Mouse (Mus musculus): ENCODE data around the gene Nexn. TPM values are rescaled to one million over a fixed set of nuclear protein-coding genes. Genes with fewer than 3 reads are reported as not detected.

Gene Nexn
- polyA plus RNA-seq, 1 experiment from 2014 or later = 1.7 TPM

- no peak overlapping the region for H3K27ac ChIP-seq
- 95% methylated on average over 14 of the region's 17 CpGs for WGBS (ENCODE audit: missing documents)
- H3K79me2 ChIP-seq (ENCODE audit: inconsistent target) = no peaks in the 10 kb centered on the region
- H3K4me3 ChIP-seq (ENCODE audit: inconsistent target) = no peak overlapping the region
- no peaks in the 10 kb centered on the region for H3K36me3 ChIP-seq (ENCODE audit: inconsistent target)
Observed at GRCm38 (mm10) chr3:152290175-152290798, 24.1 kb upstream of the Nexn start.

DNA sequence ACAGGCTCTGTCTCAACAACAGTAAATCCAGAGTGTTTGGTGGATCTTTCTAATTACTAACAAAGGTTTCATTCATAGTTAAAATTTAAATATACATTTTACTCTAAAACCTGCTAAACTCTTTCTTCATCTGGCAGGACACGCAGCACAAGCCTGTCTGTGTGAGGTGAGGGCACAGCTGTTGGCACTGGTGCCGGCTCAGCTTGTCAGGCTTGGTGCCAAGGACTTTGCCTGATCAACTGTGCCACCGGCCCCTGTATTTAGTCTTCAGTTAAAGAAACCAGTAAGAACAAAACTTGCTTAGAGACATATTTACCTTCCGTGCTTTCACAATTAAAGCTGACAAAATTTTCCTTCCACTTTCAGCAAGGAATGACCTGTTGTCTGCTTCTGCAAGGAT, 22.6 kb upstream of the Nexn start:
- WGBS (ENCODE audit: missing documents) = 97% methylated on average over 4 of the region's 4 CpGs
- no peaks in the 10 kb centered on the region for H3K79me2 ChIP-seq (ENCODE audit: inconsistent target)
- no peak overlapping the region for H3K4me3 ChIP-seq (ENCODE audit: inconsistent target)
- no peak overlapping the region for H3K27ac ChIP-seq
- H3K36me3 ChIP-seq (ENCODE audit: inconsistent target) = no peaks in the 10 kb centered on the region

DNA sequence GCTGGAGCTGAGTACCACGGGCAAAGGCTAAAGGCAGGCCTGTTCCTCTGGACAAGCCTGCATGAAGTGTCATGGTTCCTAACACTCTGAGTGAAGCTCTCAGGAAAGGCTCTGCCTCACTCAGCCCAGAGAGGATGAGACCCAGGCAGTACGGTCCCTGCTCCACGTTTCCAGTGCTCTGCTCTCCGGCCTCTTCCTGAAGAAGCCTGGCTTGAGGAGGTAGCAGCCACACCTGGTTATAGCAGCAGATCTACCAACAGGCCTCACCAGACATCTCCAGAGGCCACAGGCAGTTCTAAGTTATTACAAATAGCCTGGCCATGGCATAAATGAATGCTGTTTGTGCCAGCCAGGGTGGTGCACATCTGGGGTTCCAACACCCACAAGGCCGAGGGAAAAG, 22.1 kb upstream of the Nexn start:
- 87% methylated on average over 5 of the region's 5 CpGs for WGBS (ENCODE audit: missing documents)
- H3K36me3 ChIP-seq (ENCODE audit: inconsistent target) = no peaks in the 10 kb centered on the region
- no peaks in the 10 kb centered on the region for H3K79me2 ChIP-seq (ENCODE audit: inconsistent target)
- H3K27ac ChIP-seq = no peak overlapping the region
- H3K4me3 ChIP-seq (ENCODE audit: inconsistent target) = no peak overlapping the region

DNA sequence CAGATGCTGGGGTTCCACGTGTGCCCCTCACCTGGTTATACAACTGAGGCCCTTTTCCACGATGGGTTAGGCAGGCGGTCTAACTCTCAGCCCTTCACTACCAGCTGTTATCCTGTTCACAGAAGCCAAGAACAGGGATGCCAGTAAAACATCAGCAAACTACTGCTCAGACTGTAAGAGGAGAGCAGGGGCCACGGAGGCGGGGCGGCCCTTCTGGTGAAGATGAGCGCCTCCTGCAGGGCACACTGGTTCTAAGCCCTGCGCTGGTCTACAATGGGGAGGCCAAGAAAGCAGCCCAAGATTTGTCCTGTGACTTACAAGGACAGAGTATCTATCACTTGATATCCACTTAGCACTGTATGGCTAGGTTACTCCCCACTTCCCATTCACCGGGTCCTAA, 21.7 kb upstream of the Nexn start:
- 93% methylated on average over 9 of the region's 9 CpGs for WGBS (ENCODE audit: missing documents)
- Histone ChIP-seq H3K36me3 (ENCODE audit: inconsistent target) (no peaks in the 10 kb centered on the region), H3K79me2 (ENCODE audit: inconsistent target) (no peaks in the 10 kb centered on the region), H3K27ac (no peak overlapping the region), H3K4me3 (ENCODE audit: inconsistent target) (no peak overlapping the region)

- Histone ChIP-seq H3K36me3 (ENCODE audit: inconsistent target) (no peaks in the 10 kb centered on the region), H3K27ac (no peak overlapping the region), H3K4me3 (ENCODE audit: inconsistent target) (no peak overlapping the region), H3K79me2 (ENCODE audit: inconsistent target) (no peaks in the 10 kb centered on the region)
- WGBS (ENCODE audit: missing documents) = 95% methylated on average over 5 of the region's 5 CpGs
Observed at GRCm38 (mm10) chr3:152284759-152285158, 18.6 kb upstream of the Nexn start.

GRCm38 (mm10) chr3:152284306-152284705, 18.2 kb upstream of the Nexn start:
- 100% methylated on average over 1 of the region's 1 CpGs for WGBS (ENCODE audit: missing documents)
- Histone ChIP-seq H3K79me2 (ENCODE audit: inconsistent target) (no peaks in the 10 kb centered on the region), H3K4me3 (ENCODE audit: inconsistent target) (no peak overlapping the region), H3K27ac (no peak overlapping the region), H3K36me3 (ENCODE audit: inconsistent target) (no peaks in the 10 kb centered on the region)

DNA sequence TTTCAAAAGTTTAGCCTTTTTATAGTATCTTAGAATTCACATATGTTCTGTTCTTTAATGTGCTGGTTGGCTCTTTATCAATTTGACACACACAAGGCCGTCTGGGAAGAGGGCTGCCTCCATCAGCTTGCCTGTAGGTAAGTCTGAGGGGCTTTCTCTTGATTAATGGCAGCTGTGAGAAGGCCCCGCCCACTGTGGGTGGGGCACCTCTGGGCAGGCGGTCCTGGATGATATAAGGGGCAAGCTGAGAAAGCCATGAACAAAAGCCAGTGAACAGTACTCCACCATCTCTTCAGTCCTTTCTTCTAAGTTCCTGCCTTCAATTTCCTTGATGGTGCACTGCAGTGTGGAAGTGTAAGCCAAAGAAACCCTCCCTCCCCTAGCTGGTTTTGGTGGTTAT, 16.0 kb upstream of the Nexn start:
- Histone ChIP-seq H3K36me3 (ENCODE audit: inconsistent target) (no peaks in the 10 kb centered on the region), H3K4me3 (ENCODE audit: inconsistent target) (no peak overlapping the region), H3K27ac (no peak overlapping the region), H3K79me2 (ENCODE audit: inconsistent target) (no peaks in the 10 kb centered on the region)
- 84% methylated on average over 3 of the region's 3 CpGs for WGBS (ENCODE audit: missing documents)

- H3K4me3 ChIP-seq (ENCODE audit: inconsistent target) = no peak overlapping the region
- no peaks in the 10 kb centered on the region for H3K79me2 ChIP-seq (ENCODE audit: inconsistent target)
- no peaks in the 10 kb centered on the region for H3K36me3 ChIP-seq (ENCODE audit: inconsistent target)
- 90% methylated on average over 2 of the region's 2 CpGs for WGBS (ENCODE audit: missing documents)
- H3K27ac ChIP-seq = no peak overlapping the region
Observed at GRCm38 (mm10) chr3:152278431-152278830, 12.3 kb upstream of the Nexn start.

GRCm38 (mm10) chr3:152277912-152278311, 11.8 kb upstream of the Nexn start:
- Histone ChIP-seq H3K4me3 (ENCODE audit: inconsistent target) (no peak overlapping the region), H3K27ac (no peak overlapping the region), H3K36me3 (ENCODE audit: inconsistent target) (no peaks in the 10 kb centered on the region), H3K79me2 (ENCODE audit: inconsistent target) (no peaks in the 10 kb centered on the region)
- WGBS (ENCODE audit: missing documents) = 92% methylated on average over 2 of the region's 2 CpGs

DNA sequence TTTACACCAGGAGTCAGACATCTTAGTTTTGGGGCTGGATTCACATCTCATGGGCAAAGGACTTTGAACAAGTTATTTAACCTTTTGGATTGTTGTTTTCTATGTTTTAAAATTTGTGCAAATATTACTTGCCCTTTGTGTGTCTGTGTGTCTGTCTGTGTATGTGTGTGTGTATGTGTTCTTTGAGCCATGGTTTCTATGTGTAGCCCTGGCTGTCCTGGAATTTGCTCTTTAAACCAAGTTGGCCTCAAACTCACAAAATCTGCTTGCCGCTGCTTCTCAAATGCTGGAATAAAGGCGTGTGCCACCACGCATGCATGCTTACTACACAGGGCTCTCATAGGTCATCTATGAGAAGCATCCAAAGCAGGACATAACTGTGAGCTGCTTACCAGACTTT, 10.8 kb upstream of the Nexn start:
- Histone ChIP-seq H3K4me3 (ENCODE audit: inconsistent target) (no peak overlapping the region), H3K27ac (no peak overlapping the region), H3K79me2 (ENCODE audit: inconsistent target) (no peaks in the 10 kb centered on the region), H3K36me3 (ENCODE audit: inconsistent target) (no peaks in the 10 kb centered on the region)
- WGBS (ENCODE audit: missing documents) = 86% methylated on average over 2 of the region's 3 CpGs

DNA sequence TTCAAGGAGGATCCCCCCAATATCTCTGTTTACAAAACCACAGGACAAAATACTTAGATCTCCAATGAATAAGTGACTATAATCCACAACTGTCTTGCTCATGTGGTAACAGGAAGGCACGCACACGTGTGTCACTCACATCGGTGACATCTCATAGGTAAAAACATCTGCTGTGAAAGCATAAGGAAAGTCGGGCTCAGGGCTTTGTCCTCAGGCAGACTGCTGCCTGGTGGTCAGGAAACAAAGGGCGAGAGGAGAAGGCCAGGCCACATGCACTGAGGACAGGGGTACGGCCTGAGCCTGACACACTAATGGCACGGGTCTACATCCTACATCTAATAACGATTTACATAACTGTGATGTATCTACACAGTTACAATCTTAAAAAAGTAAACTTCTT, 8.9 kb upstream of the Nexn start:
- Histone ChIP-seq H3K79me2 (ENCODE audit: inconsistent target) (no peaks in the 10 kb centered on the region), H3K4me3 (ENCODE audit: inconsistent target) (no peak overlapping the region), H3K27ac (no peak overlapping the region), H3K36me3 (ENCODE audit: inconsistent target) (no peaks in the 10 kb centered on the region)
- WGBS (ENCODE audit: missing documents) = 94% methylated on average over 8 of the region's 8 CpGs

DNA sequence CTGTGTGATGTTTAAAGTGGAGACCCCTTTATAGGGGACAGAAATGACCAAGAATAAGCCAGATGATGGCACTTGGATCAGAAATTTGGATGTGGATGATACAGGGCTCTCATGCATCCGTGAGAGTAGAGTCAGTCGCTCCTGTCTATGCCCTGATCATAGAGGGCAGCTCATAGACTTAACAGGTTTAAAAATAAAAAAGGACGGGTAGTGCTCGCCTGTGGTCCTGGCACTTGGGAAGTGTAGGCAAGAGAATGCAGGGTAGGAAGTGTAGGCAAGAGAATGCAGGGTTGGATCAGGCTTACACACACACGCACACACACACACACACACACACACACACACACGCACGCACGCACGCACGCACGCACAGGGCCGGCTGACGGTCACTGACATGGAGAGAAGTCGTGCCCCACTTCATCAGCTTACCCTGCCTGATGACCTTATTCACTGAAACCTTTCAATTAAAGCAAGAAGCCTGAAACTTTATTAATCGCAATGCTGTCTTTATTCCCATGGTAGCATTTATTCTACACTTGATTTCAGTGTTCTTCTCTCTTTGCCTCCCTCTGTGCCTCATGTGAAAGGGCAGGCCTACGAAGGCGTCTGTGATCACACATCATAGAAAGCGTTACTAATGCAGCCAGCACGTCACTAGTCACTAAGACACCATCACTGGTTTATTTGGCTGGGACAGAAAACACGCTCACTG, 7.0 kb upstream of the Nexn start:
- no peak overlapping the region for H3K4me3 ChIP-seq (ENCODE audit: inconsistent target)

GRCm38 (mm10) chr3:152271876-152272275, 5.7 kb upstream of the Nexn start:
- WGBS (ENCODE audit: missing documents) = 94% methylated on average over 6 of the region's 6 CpGs
- H3K4me3 ChIP-seq (ENCODE audit: inconsistent target) = no peak overlapping the region
- H3K27ac ChIP-seq = no peak overlapping the region
- no peaks in the 10 kb centered on the region for H3K36me3 ChIP-seq (ENCODE audit: inconsistent target)
- H3K79me2 ChIP-seq (ENCODE audit: inconsistent target) = no peaks in the 10 kb centered on the region

More for the DNA sequence above, 7.0 kb upstream of the Nexn start:
- no peaks in the 10 kb centered on the region for H3K36me3 ChIP-seq (ENCODE audit: inconsistent target)
- WGBS (ENCODE audit: missing documents) = 98% methylated on average over 10 of the region's 20 CpGs
- H3K27ac ChIP-seq = no peak overlapping the region
- H3K79me2 ChIP-seq (ENCODE audit: inconsistent target) = no peaks in the 10 kb centered on the region

DNA sequence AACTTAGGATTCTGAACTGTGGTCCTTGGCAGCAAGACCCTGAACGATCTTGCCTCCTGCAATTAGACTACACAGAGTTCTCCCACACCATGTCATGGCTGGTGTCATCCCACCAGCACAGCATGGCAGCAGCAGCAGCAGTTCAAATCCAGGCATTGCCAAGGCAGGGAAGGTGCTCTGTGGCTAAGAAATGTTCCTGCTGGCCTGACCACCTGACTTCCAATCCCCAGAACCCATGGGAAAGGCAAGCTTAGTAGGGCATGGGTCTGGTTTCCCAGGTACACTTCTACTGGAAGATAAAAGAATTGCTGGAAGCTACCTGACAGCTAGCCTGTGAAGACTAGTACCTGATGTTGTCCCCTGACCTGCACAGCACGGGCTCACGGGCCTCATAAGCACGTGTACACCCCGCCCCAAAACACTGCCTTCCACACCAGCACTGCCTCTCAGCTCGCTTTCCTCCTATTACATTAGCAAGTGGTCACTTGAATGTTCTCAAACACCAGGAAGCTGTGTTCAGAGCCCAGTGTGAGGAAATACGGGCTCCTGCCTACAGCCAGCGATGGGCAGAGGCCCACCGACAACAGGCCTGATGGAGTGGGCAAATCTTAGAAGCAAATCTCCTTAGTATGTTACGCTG, 5.0 kb upstream of the Nexn start:
- H3K79me2 ChIP-seq (ENCODE audit: inconsistent target) = no peaks in the 10 kb centered on the region
- WGBS (ENCODE audit: missing documents) = 98% methylated on average over 10 of the region's 10 CpGs
- no peak overlapping the region for H3K4me3 ChIP-seq (ENCODE audit: inconsistent target)
- H3K36me3 ChIP-seq (ENCODE audit: inconsistent target) = no peaks in the 10 kb centered on the region
- H3K27ac ChIP-seq = no peak overlapping the region

DNA sequence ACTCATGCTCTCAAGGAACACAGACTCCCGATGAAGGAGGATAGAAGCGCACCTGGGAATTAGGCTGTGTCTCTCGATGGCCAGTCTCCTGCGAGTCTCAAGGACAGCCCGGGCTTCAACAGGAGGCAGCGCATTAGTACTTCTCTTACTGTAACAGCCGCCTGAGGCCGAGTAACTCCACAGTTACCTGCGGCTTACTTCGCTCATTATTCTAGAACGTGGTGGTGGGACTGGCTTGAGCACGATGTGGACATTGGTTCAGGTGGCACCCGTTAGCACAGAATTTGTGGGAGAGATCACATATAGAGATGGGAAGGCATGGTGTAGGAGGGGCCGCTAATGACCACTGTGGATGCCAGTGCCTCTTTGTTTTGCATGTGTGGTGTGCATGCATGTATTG, 1.9 kb upstream of the Nexn start:
- H3K36me3 ChIP-seq (ENCODE audit: inconsistent target) = no peaks in the 10 kb centered on the region
- no peaks in the 10 kb centered on the region for H3K79me2 ChIP-seq (ENCODE audit: inconsistent target)
- no peak overlapping the region for H3K4me3 ChIP-seq (ENCODE audit: inconsistent target)
- 86% methylated on average over 14 of the region's 14 CpGs for WGBS (ENCODE audit: missing documents)
- H3K27ac ChIP-seq = no peak overlapping the region
